Mouse (Mus musculus): ENCODE data around the gene Tnc.

DNA sequence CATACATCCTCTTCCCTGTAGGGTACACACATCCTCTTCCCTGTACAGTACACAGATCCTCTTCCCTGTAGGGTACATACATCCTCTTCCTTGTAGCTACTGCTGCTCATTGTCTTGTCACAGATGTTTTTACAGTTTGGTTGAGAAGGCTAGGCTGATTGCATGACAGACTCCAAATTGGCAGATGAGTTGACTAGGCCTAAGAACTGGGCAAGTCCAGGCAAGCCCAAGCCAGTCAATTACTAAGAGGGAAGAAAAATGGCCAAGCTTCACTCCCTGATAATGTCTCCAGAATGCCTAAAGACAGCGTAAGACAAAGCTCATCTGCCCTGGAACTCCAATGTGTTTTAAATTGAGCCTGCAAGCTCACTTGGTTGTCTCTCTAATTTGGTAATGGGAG lies 36.9 kb downstream of the Tnc start:
- TF ChIP-seq CTCF (IDR thresholded peaks at IDR 0.05; ENCODE audit: borderline replicate concordance, extremely low read depth, insufficient read depth, insufficient read length) (no peak), POLR2A (IDR thresholded peaks at IDR 0.05; ENCODE audit: borderline replicate concordance, extremely low read depth, insufficient read depth, insufficient read length, poor library complexity, severe bottlenecking) (no peak)
